Mouse (Mus musculus): ENCODE data around the gene Ptprg.
"Not testable (repeated sequence)": the region's sequence is repeated elsewhere in the genome, so short reads cannot be mapped to it uniquely, and the experiment has no call there.

Ptprg gene

DNA sequence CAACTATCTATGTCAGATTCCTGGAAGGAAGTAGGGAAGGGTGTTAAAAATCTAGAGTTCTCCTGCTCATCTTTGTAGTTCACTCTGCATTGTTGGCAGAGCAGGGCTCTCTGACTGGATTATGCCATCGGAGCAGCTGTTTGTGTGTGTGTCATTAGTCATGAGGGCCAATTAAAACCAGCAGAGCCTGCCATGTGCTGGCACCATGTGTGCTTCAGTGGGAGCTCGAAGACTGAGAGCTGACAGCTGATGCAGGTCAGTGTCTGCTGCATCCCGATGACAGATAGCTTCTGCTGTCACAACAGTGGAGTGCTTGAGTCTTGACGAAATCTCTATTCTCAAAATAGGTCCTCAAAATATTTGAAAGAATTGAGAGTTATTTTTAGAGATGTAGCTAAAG, 631.7 kb downstream of the Ptprg start:
- in situ Hi-C loops (cut with MboI; ENCODE audit: unreplicated experiment in 2 of 2): no loop called here

DNA sequence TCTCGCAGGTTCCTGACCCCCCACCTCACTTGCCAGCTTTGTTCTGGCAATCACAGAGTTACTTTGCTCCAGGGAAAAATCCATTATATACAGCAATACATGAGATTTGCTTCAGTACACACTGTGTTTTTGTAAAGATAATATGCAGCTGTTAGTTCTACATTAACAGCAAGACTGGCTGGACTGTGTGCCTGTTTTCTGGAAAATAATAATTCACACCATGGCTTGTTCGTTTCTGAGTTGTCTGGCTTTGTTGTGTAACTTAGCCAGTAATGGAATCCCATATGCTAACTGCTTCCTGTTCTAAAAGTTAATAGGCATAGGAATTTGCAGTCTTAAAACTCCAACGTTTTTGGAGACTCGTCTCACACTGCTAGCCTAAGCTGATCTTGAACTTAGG, 635.0 kb downstream of the Ptprg start:
- in situ Hi-C loops (cut with MboI; ENCODE audit: unreplicated experiment in 2 of 2): no loop called here

GRCm38 (mm10) chr14:12189266-12189665, 635.9 kb downstream of the Ptprg start:
- in situ Hi-C loops (cut with MboI; ENCODE audit: unreplicated experiment in 2 of 2): no loop called here

DNA sequence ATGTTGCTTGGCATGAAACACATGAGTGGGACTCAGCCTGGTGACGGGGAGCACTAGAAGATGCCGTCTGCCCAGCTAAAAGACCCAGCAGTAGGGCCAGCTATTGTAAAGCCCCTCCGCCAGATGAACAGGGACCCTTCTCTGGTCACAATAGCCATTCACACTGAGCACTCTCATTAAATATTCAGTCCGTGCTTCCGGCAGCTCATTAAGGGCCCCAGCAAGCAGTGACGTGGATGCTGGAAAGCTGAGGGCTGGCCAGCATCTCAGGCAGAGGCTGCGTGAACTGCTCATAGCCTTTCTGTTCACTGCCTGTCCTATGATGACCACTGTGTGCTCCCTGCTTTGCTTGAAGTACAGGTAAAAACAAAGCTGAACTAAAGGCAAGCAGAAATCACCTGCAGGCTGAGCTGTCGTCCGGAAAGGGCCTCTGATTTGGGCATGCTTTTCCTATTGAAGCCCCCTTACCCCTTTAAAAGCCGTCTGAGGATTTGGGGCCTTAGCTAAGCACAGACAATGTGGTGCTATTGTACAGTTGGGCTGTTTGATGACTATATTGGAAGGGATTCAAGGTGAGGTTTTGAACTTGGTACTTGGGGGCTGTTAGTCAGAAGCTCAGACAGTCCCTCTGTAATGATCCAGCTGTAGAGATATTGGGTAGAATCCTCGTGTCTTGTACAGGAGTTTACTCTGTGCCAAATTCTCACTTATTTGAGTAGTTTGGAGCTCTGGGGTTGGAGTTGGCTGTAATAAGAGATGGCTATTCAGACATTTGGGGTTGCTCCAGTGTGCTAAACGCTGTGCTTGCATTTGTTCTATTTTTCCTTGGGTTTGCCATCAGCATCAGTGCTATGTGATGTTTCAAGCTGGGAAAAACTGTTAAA, 636.6 kb downstream of the Ptprg start:
- in situ Hi-C loops (cut with MboI; ENCODE audit: unreplicated experiment in 2 of 2): no loop called here

- in situ Hi-C loops (cut with MboI; ENCODE audit: unreplicated experiment in 2 of 2): no loop called here
Observed at GRCm38 (mm10) chr14:12191076-12191475, 637.7 kb downstream of the Ptprg start.

DNA sequence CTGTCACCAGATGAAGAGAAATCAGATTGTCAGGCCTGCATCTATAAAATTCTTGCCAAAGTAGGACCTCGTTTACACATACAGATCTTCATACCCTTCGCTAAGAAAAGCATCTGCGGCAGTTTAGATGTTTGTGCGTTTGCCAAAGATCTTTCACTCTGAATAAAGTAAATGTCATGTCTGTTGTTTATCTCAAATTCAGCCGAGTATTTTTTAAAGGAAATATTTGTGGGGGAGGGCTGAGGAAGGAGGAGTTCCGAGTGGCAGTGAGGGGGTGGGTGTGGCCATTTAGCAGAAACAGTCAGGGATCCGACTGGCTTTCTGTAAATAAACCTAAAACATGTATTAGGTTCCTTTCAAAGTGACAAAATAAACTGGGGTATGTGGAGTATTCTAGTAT, 645.4 kb downstream of the Ptprg start:
- in situ Hi-C loops (cut with MboI; ENCODE audit: unreplicated experiment in 2 of 2): no loop called here

DNA sequence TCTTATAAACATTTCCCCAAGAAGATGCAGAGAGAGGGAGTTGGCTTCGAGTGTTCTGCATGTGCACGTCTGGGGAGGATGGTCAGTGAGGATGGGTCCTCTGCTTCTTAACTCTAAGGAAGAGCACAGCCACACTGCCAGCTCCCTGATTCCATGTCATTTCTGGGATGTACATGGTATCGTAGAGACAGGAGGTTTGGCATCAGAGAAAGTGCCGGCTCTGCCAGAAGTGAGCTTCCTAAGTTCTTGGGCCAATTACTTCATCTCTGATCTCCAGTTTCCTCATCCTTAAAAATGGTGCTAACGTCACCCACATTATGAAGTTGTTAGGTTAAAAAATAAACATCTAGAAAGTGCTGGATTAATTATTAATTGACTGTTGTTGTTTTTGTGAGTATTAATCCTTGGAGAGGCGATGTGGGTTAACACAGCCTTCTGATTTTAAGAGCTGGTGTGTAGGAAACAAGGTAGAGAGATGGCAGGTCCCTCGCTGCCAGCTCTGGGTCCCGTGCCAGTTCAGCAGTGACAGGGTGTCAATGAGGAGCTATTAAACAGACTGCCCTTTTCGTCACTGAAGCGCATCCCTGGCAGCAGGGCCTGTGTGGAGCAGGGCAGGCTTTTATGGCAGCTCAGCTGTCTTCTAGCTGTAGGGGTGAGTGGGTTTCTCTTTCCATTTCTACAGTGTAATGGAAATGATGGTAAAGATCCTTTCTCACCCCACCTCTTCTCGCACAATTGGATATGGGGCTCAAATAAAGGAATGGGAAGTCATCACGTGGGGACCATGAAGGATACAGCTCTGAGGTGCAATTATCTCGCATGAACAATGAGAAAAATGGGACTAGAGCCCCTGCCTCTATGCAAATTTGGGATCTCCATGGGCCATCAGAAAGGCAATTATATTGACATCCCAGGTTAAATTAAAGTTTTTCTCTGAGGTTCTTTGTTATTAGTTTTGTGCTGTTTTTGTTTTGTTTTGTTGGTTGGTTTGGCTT, 646.9 kb downstream of the Ptprg start:
- in situ Hi-C loops (cut with MboI; ENCODE audit: unreplicated experiment in 2 of 2): no loop called here

- in situ Hi-C loops (cut with MboI; ENCODE audit: unreplicated experiment in 2 of 2): no loop called here
Observed at GRCm38 (mm10) chr14:12202214-12202613, 648.9 kb downstream of the Ptprg start.

- in situ Hi-C loops (cut with MboI; ENCODE audit: unreplicated experiment in 2 of 2): no loop called here
Observed at GRCm38 (mm10) chr14:12203081-12203480, 649.7 kb downstream of the Ptprg start.

GRCm38 (mm10) chr14:12206138-12206537, 652.8 kb downstream of the Ptprg start:
- in situ Hi-C loops (cut with MboI; ENCODE audit: unreplicated experiment in 2 of 2): no loop called here

- in situ Hi-C loops (cut with MboI; ENCODE audit: unreplicated experiment in 2 of 2): no loop called here
Observed at GRCm38 (mm10) chr14:12208554-12208953, 655.2 kb downstream of the Ptprg start.

DNA sequence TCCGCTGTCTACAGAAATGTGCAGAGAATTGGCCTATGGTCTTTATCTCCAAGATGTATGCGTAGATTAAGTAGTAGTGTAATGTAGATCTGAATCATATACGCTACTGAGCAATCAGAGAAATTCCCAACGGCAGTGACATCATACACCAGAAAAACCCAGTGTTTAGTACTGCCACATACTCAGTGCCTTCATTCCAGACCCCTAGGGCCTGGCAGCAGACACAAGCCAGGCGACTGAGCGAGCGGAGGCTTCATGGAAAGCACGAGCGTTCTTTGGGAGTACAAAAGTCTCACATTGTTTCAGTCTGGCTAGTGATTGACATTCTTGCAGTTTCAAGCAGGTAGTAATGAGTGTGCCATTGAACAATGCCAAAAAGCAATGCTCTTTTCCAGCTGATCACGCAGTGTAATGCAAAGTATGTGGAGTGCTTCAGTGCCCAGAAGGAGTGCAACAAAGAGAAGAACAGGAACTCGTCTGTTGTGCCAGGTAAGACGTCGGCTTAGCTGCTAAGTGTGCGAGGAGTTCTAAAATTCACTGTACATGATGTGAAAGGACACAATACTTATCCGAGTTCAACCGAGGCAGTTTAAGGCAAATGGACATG, 665.3 kb downstream of the Ptprg start:
- in situ Hi-C loops (cut with MboI; ENCODE audit: unreplicated experiment in 2 of 2): no loop called here

- in situ Hi-C loops (cut with MboI; ENCODE audit: unreplicated experiment in 2 of 2): no loop called here
Observed at GRCm38 (mm10) chr14:12219877-12220276, 666.5 kb downstream of the Ptprg start.

GRCm38 (mm10) chr14:12220540-12220939, 667.2 kb downstream of the Ptprg start:
- in situ Hi-C loops (cut with MboI; ENCODE audit: unreplicated experiment in 2 of 2): no loop called here

DNA sequence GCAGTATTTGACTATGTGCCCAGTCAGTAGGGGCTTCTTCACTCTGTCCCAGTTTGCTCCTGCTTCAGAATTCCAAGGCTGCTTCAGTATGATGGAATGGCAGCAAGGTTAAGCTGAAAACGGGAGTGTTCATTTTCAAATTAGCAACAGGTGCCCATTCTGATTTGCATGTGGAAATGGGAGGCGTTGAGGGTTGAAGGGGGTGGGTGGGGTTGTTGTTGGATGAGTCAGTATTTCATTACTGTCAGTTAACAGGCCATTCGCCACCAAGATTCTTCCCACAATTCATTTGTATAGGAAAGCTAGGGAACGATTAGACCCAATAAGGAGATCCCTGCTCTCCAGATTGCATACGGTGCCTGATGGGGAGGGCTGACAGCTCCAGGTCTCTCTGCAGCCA, 668.2 kb downstream of the Ptprg start:
- in situ Hi-C loops (cut with MboI; ENCODE audit: unreplicated experiment in 2 of 2): no loop called here

- in situ Hi-C loops (cut with MboI; ENCODE audit: unreplicated experiment in 2 of 2): no loop called here
Observed at GRCm38 (mm10) chr14:12243726-12244125, 690.4 kb downstream of the Ptprg start.

GRCm38 (mm10) chr14:12276031-12276430, 722.7 kb downstream of the Ptprg start:
- in situ Hi-C loops (cut with MboI; ENCODE audit: unreplicated experiment in 2 of 2): no loop called here

GRCm38 (mm10) chr14:12283641-12284040, 730.3 kb downstream of the Ptprg start, which contains the start of gene Gm49355:
Gm49355 (plus strand) TSS chr14:12283976.
- in situ Hi-C loops (cut with MboI; ENCODE audit: unreplicated experiment in 2 of 2): no loop called here

DNA sequence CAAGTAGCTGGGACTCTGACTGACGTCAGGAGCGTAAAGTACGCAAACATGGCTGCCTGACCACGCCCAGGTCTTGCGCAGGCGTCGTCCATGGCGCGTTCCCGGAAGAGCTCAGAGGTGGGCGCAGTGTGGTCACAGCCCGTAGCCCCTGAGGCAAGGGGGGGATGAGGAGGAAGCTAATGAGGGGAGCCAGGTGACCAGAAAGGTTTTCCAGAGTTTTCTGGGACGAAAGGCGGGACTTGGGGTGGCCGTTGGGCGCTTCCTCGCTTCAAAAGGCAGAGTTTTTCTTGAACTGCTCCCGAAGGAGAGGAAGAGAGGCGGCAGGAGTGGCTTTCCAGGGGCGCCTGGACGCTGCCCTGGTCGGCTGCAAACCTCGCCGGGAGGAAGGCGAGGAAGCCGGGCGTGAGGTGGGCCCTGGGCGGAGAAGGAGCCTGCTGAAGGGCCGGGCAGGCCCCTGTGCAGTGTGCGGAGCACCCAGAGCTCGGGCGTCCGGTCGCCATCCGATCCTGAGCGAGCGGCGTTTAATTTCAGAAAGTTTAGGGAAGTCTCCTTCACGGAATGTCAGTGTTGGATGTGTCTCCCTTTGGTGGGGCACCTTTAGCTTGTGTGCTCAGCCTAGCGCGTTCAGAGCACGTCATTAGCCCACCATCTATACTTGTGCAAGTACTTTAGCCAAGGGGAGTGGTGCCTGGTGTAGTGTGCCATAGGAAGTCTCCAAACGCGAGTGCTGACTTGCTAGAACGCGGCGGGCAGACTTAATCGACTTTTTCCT, 731.0 kb downstream of the Ptprg start, which contains the start of gene 3830406C13Rik:
Gene 3830406C13Rik, plus strand, starts transcription at position 33 of the 772 bp plus-strand sequence.
- in situ Hi-C loops (cut with MboI; ENCODE audit: unreplicated experiment in 2 of 2): no loop called here

DNA sequence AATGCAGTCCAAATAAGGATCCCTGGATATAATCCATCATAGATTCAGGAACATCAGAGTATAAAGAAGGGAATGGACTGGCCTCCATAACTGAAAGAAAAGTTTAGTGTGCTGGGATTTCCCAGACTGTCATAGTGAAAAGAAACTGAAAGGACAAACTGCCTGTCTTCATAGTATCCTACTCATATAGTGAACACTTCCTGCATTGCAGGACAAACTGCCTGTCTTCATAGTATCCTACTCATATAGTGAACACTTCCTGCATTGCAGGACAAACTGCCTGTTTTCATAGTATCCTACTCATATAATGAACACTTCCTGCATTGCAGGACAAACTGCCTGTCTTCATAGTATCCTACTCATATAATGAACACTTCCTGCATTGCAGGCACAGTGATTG, 736.4 kb downstream of the Ptprg start:
- in situ Hi-C loops (cut with MboI; ENCODE audit: unreplicated experiment in 2 of 2): not testable (repeated sequence)
